Mouse (Mus musculus) hindbrain, embryonic 16.5 days (tissue): ENCODE data around the gene Catsper3. TPM values are rescaled to one million over a fixed set of nuclear protein-coding genes. Genes with fewer than 3 reads are reported as not detected.

Source experiments
- ATAC-seq: fragments of 200-750 bp; cut with Nextera tagmentation; 2 replicates; pipeline ENCODE4 v1.8.0; 2017; ENCODE audit warnings: moderate TSS enrichment, moderate library complexity
- H3K27ac ChIP-seq: fragments of 300-500 bp; sonication (generic); 2 replicates; pipeline ENCODE4 v1.5.1; 2014; ENCODE audit warnings: low read depth, mild to moderate bottlenecking, control low read depth, low read length, moderate library complexity
- H3K27me3 ChIP-seq: fragments of 300-500 bp; sonication (generic); replicated peaks from 2 replicates; pipeline ENCODE4 v1.6.1; 2014; ENCODE audit warnings: low read length; ENCODE audit not compliant: control insufficient read depth, insufficient read depth
- H3K36me3 ChIP-seq: fragments of 300-500 bp; sonication (generic); 2 replicates; pipeline ENCODE4 v1.6.1; 2014; ENCODE audit warnings: mild to moderate bottlenecking, low read length, moderate library complexity, mixed read lengths; ENCODE audit not compliant: control insufficient read depth, insufficient read depth
- H3K4me1 ChIP-seq: fragments of 300-500 bp; sonication (generic); 2 replicates; pipeline ENCODE4 v1.6.1; 2014; ENCODE audit warnings: low read depth, low read length; ENCODE audit not compliant: control insufficient read depth, insufficient read depth
- H3K4me2 ChIP-seq: fragments of 300-500 bp; sonication (generic); 2 replicates; pipeline ENCODE4 v1.6.1; 2014; ENCODE audit warnings: mild to moderate bottlenecking, low read length, control low read depth, moderate library complexity
- H3K4me3 ChIP-seq: fragments of 300-500 bp; sonication (generic); 2 replicates; pipeline ENCODE4 v1.5.1; 2014; ENCODE audit warnings: mild to moderate bottlenecking, low read length, control low read depth, moderate library complexity
- H3K9ac ChIP-seq: fragments of 300-500 bp; sonication (generic); 2 replicates; pipeline ENCODE4 v1.6.1; 2014; ENCODE audit warnings: low read depth, mild to moderate bottlenecking, control low read depth, low read length, moderate library complexity
- H3K9me3 ChIP-seq: fragments of 300-500 bp; sonication (generic); 2 replicates; pipeline ENCODE4 v1.6.1; 2014; ENCODE audit warnings: mild to moderate bottlenecking, low read length, moderate library complexity; ENCODE audit not compliant: control insufficient read depth
- WGBS: fragments of 180-500 bp; shearing (Covaris S2); extraction: QIAGEN DNeasy Blood & Tissue Kit; methylation state at CpG from one replicate; pipeline ENCODE4 v1.1.7; 2014; 5-methylcytosine and 5-hydroxymethylcytosine counted together
- polyA plus RNA-seq: library from polyadenylated mRNA; unstranded; fragments of >200 nt; fragmentation: Nextera tagmentation; extraction: Ambion mirVana; gene quantifications from 2 replicates; pipeline ENCODE4 v1.2.1, GENCODE M21; 2015

Catsper3 gene
- polyA plus RNA-seq, 1 experiment from 2014 or later: 0.19 TPM

- H3K4me1 ChIP-seq: no peaks in the 10 kb centered on the region; the same call in 1 of the 2 replicates
- H3K36me3 ChIP-seq: no peaks in the 10 kb centered on the region
- ATAC-seq: no peak
- H3K4me2 ChIP-seq: no peak overlapping the region
- no peaks in the 10 kb centered on the region for H3K9me3 ChIP-seq
- no peak overlapping the region for H3K27ac ChIP-seq
- 2% methylated on average over 32 of the region's 32 CpGs for WGBS
- peaks cover 80% of the 10 kb centered on the region for H3K27me3 ChIP-seq
- no peak overlapping the region for H3K4me3 ChIP-seq
- H3K9ac ChIP-seq: no peak overlapping the region
Measured at GRCm38 (mm10) chr13:55836786-55837780, 52.7 kb downstream of the Catsper3 start.

- H3K9me3 ChIP-seq: peaks cover 3% of the 10 kb centered on the region
- H3K4me1 ChIP-seq: no peaks in the 10 kb centered on the region; the same call in 1 of the 2 replicates
- H3K9ac ChIP-seq: no peak overlapping the region
- 22% methylated on average over 14 of the region's 14 CpGs for WGBS
- H3K36me3 ChIP-seq: no peaks in the 10 kb centered on the region
- no peak overlapping the region for H3K27ac ChIP-seq
- ATAC-seq: no peak
- peaks cover 61% of the 10 kb centered on the region for H3K27me3 ChIP-seq
- no peak overlapping the region for H3K4me3 ChIP-seq
- H3K4me2 ChIP-seq: no peak overlapping the region
Measured at GRCm38 (mm10) chr13:55840223-55840622, 55.9 kb downstream of the Catsper3 start.

GRCm38 (mm10) chr13:55843700-55844099 lies 59.3 kb downstream of the Catsper3 start:
- no peak overlapping the region for H3K27ac ChIP-seq
- H3K27me3 ChIP-seq: peaks cover 45% of the 10 kb centered on the region
- no peak overlapping the region for H3K9ac ChIP-seq
- no peak overlapping the region for H3K4me2 ChIP-seq
- WGBS: 97% methylated on average over 1 of the region's 1 CpGs
- H3K9me3 ChIP-seq: peaks cover 3% of the 10 kb centered on the region
- no peaks in the 10 kb centered on the region for H3K36me3 ChIP-seq
- no peak overlapping the region for H3K4me3 ChIP-seq
- H3K4me1 ChIP-seq: no peaks in the 10 kb centered on the region
- no peak for ATAC-seq

GRCm38 (mm10) chr13:55847805-55848204 lies 63.4 kb downstream of the Catsper3 start:
- Histone ChIP-seq H3K9ac (no peak overlapping the region), H3K4me3 (no peak overlapping the region), H3K9me3 (peaks cover 3% of the 10 kb centered on the region), H3K4me2 (no peak overlapping the region), H3K36me3 (no peaks in the 10 kb centered on the region), H3K4me1 (no peaks in the 10 kb centered on the region), H3K27me3 (peaks cover 14% of the 10 kb centered on the region), H3K27ac (no peak overlapping the region)
- WGBS: 70% methylated on average over 10 of the region's 10 CpGs
- ATAC-seq: no peak

- WGBS: 52% methylated on average over 13 of the region's 13 CpGs
- Histone ChIP-seq H3K4me3 (no peak overlapping the region), H3K4me2 (no peak overlapping the region), H3K27ac (no peak overlapping the region), H3K9me3 (peaks cover 2% of the 10 kb centered on the region), H3K36me3 (no peaks in the 10 kb centered on the region), H3K4me1 (no peaks in the 10 kb centered on the region), H3K9ac (no peak overlapping the region), H3K27me3 (peaks cover 14% of the 10 kb centered on the region)
- no peak for ATAC-seq
Measured at GRCm38 (mm10) chr13:55848604-55849190, 64.3 kb downstream of the Catsper3 start.

- H3K4me3 ChIP-seq: no peak overlapping the region
- no peaks in the 10 kb centered on the region for H3K36me3 ChIP-seq
- H3K9ac ChIP-seq: no peak overlapping the region
- no peak overlapping the region for H3K4me2 ChIP-seq
- H3K9me3 ChIP-seq: no peaks in the 10 kb centered on the region
- no peak for ATAC-seq
- no peak overlapping the region for H3K27ac ChIP-seq
- peaks cover 13% of the 10 kb centered on the region for H3K27me3 ChIP-seq
- no peaks in the 10 kb centered on the region for H3K4me1 ChIP-seq
- WGBS: 70% methylated on average over 5 of the region's 5 CpGs
Measured at GRCm38 (mm10) chr13:55850726-55851125, 66.4 kb downstream of the Catsper3 start.

GRCm38 (mm10) chr13:55852205-55852604 lies 67.8 kb downstream of the Catsper3 start:
- ATAC-seq: no peak
- Histone ChIP-seq H3K27me3 (peaks cover 13% of the 10 kb centered on the region), H3K4me2 (no peak overlapping the region), H3K4me3 (no peak overlapping the region), H3K9ac (no peak overlapping the region), H3K4me1 (no peaks in the 10 kb centered on the region), H3K36me3 (no peaks in the 10 kb centered on the region), H3K27ac (no peak overlapping the region), H3K9me3 (no peaks in the 10 kb centered on the region)
- 77% methylated on average over 3 of the region's 3 CpGs for WGBS

- WGBS: 54% methylated on average over 7 of the region's 7 CpGs
Measured at GRCm38 (mm10) chr13:55855793-55856192, 71.4 kb downstream of the Catsper3 start.

GRCm38 (mm10) chr13:55858463-55858862 lies 74.1 kb downstream of the Catsper3 start:
- H3K27me3 ChIP-seq: peaks cover 18% of the 10 kb centered on the region
- no peaks in the 10 kb centered on the region for H3K9me3 ChIP-seq
- no peaks in the 10 kb centered on the region for H3K4me1 ChIP-seq
- no peaks in the 10 kb centered on the region for H3K36me3 ChIP-seq
- WGBS: 89% methylated on average over 5 of the region's 5 CpGs
- no peak overlapping the region for H3K4me3 ChIP-seq
- H3K9ac ChIP-seq: no peak overlapping the region
- H3K27ac ChIP-seq: no peak overlapping the region
- no peak for ATAC-seq
- no peak overlapping the region for H3K4me2 ChIP-seq

More at GRCm38 (mm10) chr13:55855793-55856192, 71.4 kb downstream of the Catsper3 start:
- Histone ChIP-seq H3K9me3 (no peaks in the 10 kb centered on the region), H3K4me2 (no peak overlapping the region), H3K9ac (no peak overlapping the region), H3K4me3 (no peak overlapping the region), H3K27ac (no peak overlapping the region), H3K27me3 (peaks cover 17% of the 10 kb centered on the region), H3K4me1 (no peaks in the 10 kb centered on the region), H3K36me3 (no peaks in the 10 kb centered on the region)
- no peak for ATAC-seq
